ENCODE assay signal across 12 mouse cellular contexts in the genomic region with DNA sequence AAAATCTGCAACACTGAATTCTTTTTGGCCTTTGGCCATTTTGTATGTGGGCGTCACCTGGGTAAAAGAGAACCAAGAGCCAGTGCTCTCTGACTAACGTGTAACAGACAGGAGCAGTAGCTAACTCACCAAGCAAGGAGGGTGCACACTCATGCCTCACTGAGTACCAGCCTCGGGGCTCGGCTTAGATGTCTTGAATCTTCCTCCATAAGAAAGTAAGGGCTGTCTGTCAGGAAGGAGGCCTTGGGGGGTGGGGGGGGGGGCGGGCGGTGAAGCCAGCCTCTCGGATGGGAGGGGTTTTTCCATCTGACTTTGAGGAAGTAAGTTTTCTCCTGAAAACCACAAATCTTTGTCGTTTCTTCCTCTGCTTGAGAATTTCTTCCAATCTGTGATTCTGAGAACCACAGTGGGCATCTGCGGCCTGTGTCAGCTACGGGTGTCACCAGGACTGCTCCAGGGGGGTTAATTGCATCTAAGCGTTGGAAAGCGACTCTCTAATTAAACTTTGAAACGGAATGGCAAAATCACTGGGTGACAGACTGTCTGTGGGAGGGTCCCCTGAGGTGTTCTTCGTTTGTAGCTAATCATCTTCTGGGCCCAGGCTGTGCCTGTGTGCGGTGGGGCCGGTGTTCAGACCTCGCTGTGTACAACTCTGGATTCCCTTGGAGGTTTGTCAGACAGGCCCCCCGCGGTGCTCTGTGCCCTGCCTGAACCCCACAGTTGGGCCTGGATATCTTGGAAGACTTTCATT. TPM values are rescaled to one million over a fixed set of nuclear protein-coding genes. Genes with fewer than 3 reads are reported as not detected.
DNase-seq lines count a peak whose midpoint lies in the region; ATAC-seq and TF ChIP-seq lines count a peak whose summit lies in the region.
"Had no signal": no experiment of that assay in that cellular context is flagged by ENCODE, and none has a peak within 500 bp of the region (broad histone marks: within the 10 kb centered on the region; RNA-seq: fewer than 3 reads in every experiment).

No protein-coding gene starts in this region.

- no peak for TF ChIP-seq POLR2A in spleen, adult 2 months (IDR thresholded peaks at IDR 0.05; ENCODE audit: low read depth, low read length)

- H3K4me1 ChIP-seq in embryonic facial prominence, embryonic 13.5 days, result peaks cover 25% of the 10 kb centered on the region
- peaks cover 31% of the 10 kb centered on the region for H3K4me1 ChIP-seq in embryonic facial prominence, embryonic 10.5 days
- H3K4me1 ChIP-seq in intestine, embryonic 15.5 days (replicated peaks), result peaks cover 8% of the 10 kb centered on the region
- H3K4me1 ChIP-seq in intestine, embryonic 16.5 days (ENCODE audit: control insufficient read depth, insufficient read depth, low read length), result peaks cover 4% of the 10 kb centered on the region; the same call in 1 of the 2 replicates
- H3K4me1 ChIP-seq in spleen, adult 2 months (ENCODE audit: control insufficient read depth, insufficient read depth, insufficient read length), result peaks cover 4% of the 10 kb centered on the region; the same call in 1 of the 2 replicates

- H3K9ac ChIP-seq in embryonic facial prominence, embryonic 13.5 days, result no peak overlapping the region
- H3K9ac ChIP-seq in intestine, embryonic 15.5 days, result no peak overlapping the region
- no peak overlapping the region for H3K9ac ChIP-seq in intestine, embryonic 16.5 days (ENCODE audit: low read depth, low read length)

- H3K27ac ChIP-seq in embryonic facial prominence, embryonic 13.5 days, result no peak overlapping the region
- no peak overlapping the region for H3K27ac ChIP-seq in embryonic facial prominence, embryonic 10.5 days (replicated peaks)
- H3K27ac ChIP-seq in intestine, embryonic 15.5 days, result no peak overlapping the region
- H3K27ac ChIP-seq in intestine, embryonic 16.5 days (ENCODE audit: low read length), result no peak overlapping the region
- peak overlapping the region; percentile 16; the same call in 1 of the 2 replicates for H3K27ac ChIP-seq in spleen, adult 2 months (ENCODE audit: insufficient read depth, low read length)

- H3K36me3 ChIP-seq in embryonic facial prominence, embryonic 13.5 days, result no peaks in the 10 kb centered on the region
- H3K36me3 ChIP-seq in embryonic facial prominence, embryonic 10.5 days (replicated peaks), result no peaks in the 10 kb centered on the region
- H3K36me3 ChIP-seq in intestine, embryonic 15.5 days, result no peaks in the 10 kb centered on the region
- no peaks in the 10 kb centered on the region for H3K36me3 ChIP-seq in intestine, embryonic 16.5 days (ENCODE audit: control insufficient read depth, insufficient read depth, low read length)
- H3K36me3 ChIP-seq in spleen, adult 2 months (ENCODE audit: control insufficient read depth, insufficient read depth, low read length), result no peaks in the 10 kb centered on the region
- H3K36me3 ChIP-seq in splenic B cell, adult 2 months (ENCODE audit: control insufficient read depth, insufficient read depth, low read length, poor library complexity, severe bottlenecking), result no peaks in the 10 kb centered on the region

- no peaks in the 10 kb centered on the region for H3K9me3 ChIP-seq in embryonic facial prominence, embryonic 13.5 days
- H3K9me3 ChIP-seq in embryonic facial prominence, embryonic 10.5 days, result peaks cover 3% of the 10 kb centered on the region; the same call in 1 of the 2 replicates
- no peaks in the 10 kb centered on the region for H3K9me3 ChIP-seq in intestine, embryonic 15.5 days
- no peaks in the 10 kb centered on the region for H3K9me3 ChIP-seq in intestine, embryonic 16.5 days (ENCODE audit: control insufficient read depth, low read length)

- 0 out of 2 replicates have a peak overlapping the region, but pooled peaks have one; percentile 21 for H3K4me3 ChIP-seq in embryonic facial prominence, embryonic 13.5 days
- no peak overlapping the region for H3K4me3 ChIP-seq in embryonic facial prominence, embryonic 10.5 days
- H3K4me3 ChIP-seq in intestine, embryonic 15.5 days (replicated peaks), result no peak overlapping the region
- H3K4me3 ChIP-seq in intestine, embryonic 16.5 days (ENCODE audit: low read length), result no peak overlapping the region
- H3K4me3 ChIP-seq in spleen, adult 2 months (ENCODE audit: extremely low read depth, insufficient read depth, insufficient read length), result no peak overlapping the region

- TF ChIP-seq CTCF in spleen, adult 2 months (IDR thresholded peaks at IDR 0.05; ENCODE audit: extremely low read depth, insufficient read depth, insufficient read length, insufficient replicate concordance), result no peak

- H3K4me2 ChIP-seq in embryonic facial prominence, embryonic 13.5 days, result peak overlapping the region; percentile 55
- peak overlapping the region; percentile 52; the same call in 1 of the 2 replicates for H3K4me2 ChIP-seq in intestine, embryonic 15.5 days (replicated peaks)
- no peak overlapping the region for H3K4me2 ChIP-seq in intestine, embryonic 16.5 days (ENCODE audit: low read depth, low read length)

- H3K27me3 ChIP-seq in embryonic facial prominence, embryonic 13.5 days, result peaks cover 2% of the 10 kb centered on the region
- peaks cover 55% of the 10 kb centered on the region for H3K27me3 ChIP-seq in embryonic facial prominence, embryonic 10.5 days (replicated peaks; ENCODE audit: low read depth, poor library complexity, severe bottlenecking)
- no peaks in the 10 kb centered on the region for H3K27me3 ChIP-seq in intestine, embryonic 15.5 days (replicated peaks)
- peaks cover under 1% of the 10 kb centered on the region; the same call in 1 of the 2 replicates for H3K27me3 ChIP-seq in intestine, embryonic 16.5 days (replicated peaks; ENCODE audit: control insufficient read depth, insufficient read depth, low read length)
- H3K27me3 ChIP-seq in spleen, adult 2 months (ENCODE audit: control insufficient read depth, insufficient read depth, low read length), result no peaks in the 10 kb centered on the region
- H3K27me3 ChIP-seq in splenic B cell, adult 2 months (ENCODE audit: control insufficient read depth, insufficient read depth, low read length, poor library complexity, severe bottlenecking), result no peaks in the 10 kb centered on the region

- 19% methylated on average over 19 of the region's 19 CpGs for WGBS in embryonic facial prominence, embryonic 13.5 days
- WGBS in embryonic facial prominence, embryonic 10.5 days, result 43% methylated on average over 19 of the region's 19 CpGs
- 57% methylated on average over 19 of the region's 19 CpGs for WGBS in intestine, embryonic 15.5 days
- WGBS in intestine, embryonic 16.5 days, result 55% methylated on average over 19 of the region's 19 CpGs
- 20% methylated on average over 19 of the region's 19 CpGs for WGBS in spleen, adult 2 months

- no peak for ATAC-seq in embryonic facial prominence, embryonic 13.5 days (ENCODE audit: insufficient number of reproducible peaks, insufficient read depth, low FRiP score, low TSS enrichment, low read depth)
- no peak for ATAC-seq in intestine, embryonic 15.5 days
- ATAC-seq in intestine, embryonic 16.5 days, result no peak

- DNase-seq in embryonic facial prominence, embryonic 10.5 days (ENCODE audit: low spot score), result no peak
- no peak for DNase-seq in spleen, adult 2 months (ENCODE audit: low read depth in 1 of 2, low spot score in 2 of 2)
- DNase-seq in spleen, postnatal 14 days (ENCODE audit: low spot score in 2 of 2), result no peak
- DNase-seq in splenic B cell, adult 2 months (ENCODE audit: low read depth, low spot score), result peak; percentile 20
- DNase-seq in natural killer cell, adult 2 months (ENCODE audit: low spot score in 2 of 2), result no peak
- DNase-seq: adrenal gland, postnatal 25 days; cerebellum, adult 9-11 months; kidney, postnatal 14 days; right cerebral cortex, adult 18-20 months had no signal

RNA-seq across cellular contexts. Expression of gene Vrk1, which starts 43.0 kb away (rescaled TPM):
- polyA plus RNA-seq in embryonic facial prominence, embryonic 13.5 days (2015; fragmentation: Nextera tagmentation; extraction: Ambion mirVana), result 65.7 and 73.8 TPM in 2 replicates
- polyA plus RNA-seq in embryonic facial prominence, embryonic 10.5 days (2016; fragmentation: Nextera tagmentation; extraction: Ambion mirVana), result 113 and 115 TPM in 2 replicates
- 67.7 and 70.6 TPM in 2 replicates for polyA plus RNA-seq in intestine, embryonic 15.5 days (2015; fragmentation: Nextera tagmentation; extraction: Ambion mirVana)
- polyA plus RNA-seq in intestine, embryonic 16.5 days (2015; fragmentation: Nextera tagmentation; extraction: Ambion mirVana), result 52.7 and 61.2 TPM in 2 replicates
- polyA plus RNA-seq in spleen, adult 2 months (2012; rRNA removed), result 8.4 and 9.5 TPM in 2 replicates
